Mouse (Mus musculus) activated CD4-positive, CD25-positive, alpha-beta regulatory T cell, adult 4 months (primary cell): ENCODE data around the gene Ahdc1. TPM values are rescaled to one million over a fixed set of nuclear protein-coding genes. Genes with fewer than 3 reads are reported as not detected.
"Not testable (repeated sequence)": the region's sequence is repeated elsewhere in the genome, so short reads cannot be mapped to it uniquely, and the experiment has no call there.

Experiments
- ATAC-seq: one replicate; pipeline ENCODE4 v1.8.0; 2017
- polyA plus RNA-seq, 2 experiments: library from polyadenylated mRNA; unstranded; fragments of 100-300 nt; shearing (Covaris generic); gene quantifications; one replicate each; pipeline ENCODE4 v1.2.1; 2017

Gene Ahdc1
- polyA plus RNA-seq, 2 experiments from 2014 or later, result 2.1 TPM

GRCm38 (mm10) chr4:133082216-133082773 lies 71.2 kb downstream of the Ahdc1 start:
- no peak for ATAC-seq

GRCm38 (mm10) chr4:133083991-133084861 lies 73.2 kb downstream of the Ahdc1 start:
- ATAC-seq, result no peak

DNA sequence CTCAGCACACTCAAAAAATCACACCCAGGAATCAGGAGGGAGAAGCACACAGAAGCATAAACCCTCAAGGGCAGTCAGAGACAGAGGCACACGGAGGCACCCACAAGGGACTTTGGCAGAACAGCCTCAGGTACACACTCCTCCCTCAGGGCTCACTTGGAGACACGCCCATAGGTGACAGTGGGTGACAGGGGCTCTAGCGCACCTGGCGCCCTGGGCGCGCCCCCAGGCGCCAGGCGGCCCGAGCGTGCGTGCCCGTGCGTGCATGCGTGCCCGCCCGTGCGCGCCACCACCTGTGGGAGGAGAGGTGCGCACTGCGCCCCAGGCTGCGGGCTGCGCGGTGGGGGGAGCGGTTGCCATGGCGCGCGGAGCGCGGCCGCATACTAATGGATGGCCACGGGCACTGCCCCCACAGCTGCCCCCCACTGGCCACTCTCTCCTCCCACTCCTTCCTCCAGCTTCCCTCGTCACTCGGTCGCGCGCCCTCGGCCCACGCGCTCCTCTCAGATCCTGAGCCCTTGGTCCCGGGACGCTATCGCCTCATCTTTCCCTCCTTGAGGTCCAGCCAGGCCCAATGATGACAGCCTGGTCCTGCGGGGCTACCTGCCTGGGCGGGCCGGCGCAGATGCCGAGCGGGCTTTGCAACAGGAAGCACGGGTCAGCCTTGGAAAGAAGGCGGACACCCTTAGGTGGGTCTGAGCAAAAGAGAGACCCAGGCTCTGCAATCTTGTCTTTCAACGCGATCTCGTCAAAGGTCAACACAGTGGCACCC lies 74.1 kb downstream of the Ahdc1 start:
- ATAC-seq, result peak; percentile 66

DNA sequence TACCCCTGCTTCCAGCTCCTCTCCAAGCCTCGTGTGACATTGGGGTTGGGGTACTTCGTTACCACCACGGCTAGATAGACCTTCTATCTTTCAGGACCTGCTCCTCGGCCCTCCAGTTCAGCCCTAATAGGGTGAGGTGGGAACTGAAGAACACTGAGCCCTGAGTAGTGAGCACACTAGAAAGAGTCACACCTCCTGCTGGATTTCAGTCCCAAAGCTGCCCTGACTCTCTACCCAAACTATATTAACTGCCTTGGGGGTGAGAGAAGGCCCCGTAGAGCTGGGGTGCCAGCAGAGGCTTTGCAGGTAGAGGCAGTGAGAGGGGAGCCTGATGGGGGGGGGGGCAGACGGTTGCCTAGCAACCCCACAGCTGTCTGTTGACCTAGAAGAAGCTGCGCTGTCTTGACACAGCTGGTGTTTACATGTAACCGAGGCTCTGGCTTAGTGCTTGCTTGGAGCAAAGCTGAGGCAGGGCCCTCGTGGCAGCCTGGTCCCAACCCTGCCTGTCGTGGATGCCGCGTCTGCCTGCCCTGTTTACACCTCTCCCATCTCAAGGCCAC lies 74.8 kb downstream of the Ahdc1 start:
- ATAC-seq, result no peak

- ATAC-seq, result no peak
Measured at GRCm38 (mm10) chr4:133087177-133087714, 76.2 kb downstream of the Ahdc1 start.

GRCm38 (mm10) chr4:133087835-133088234 lies 76.8 kb downstream of the Ahdc1 start:
- no peak for ATAC-seq

DNA sequence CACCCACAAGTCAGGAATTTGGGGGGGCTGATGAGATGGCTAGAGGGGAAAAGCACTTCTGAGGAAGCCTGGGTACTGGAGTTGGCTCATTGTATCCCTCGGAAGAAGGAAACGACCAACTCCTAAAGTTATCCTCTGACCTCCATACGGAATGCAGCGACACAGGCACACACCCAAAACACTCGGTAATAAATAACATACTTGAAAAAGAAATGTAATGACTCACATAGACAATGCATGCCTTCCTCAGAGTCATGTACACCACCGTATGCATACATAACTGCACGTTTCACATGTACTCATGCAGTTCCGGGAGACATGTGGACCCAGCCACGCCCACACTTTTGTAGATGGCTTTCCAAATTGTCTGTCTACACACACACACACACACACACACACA lies 78.3 kb downstream of the Ahdc1 start:
- no peak for ATAC-seq

DNA sequence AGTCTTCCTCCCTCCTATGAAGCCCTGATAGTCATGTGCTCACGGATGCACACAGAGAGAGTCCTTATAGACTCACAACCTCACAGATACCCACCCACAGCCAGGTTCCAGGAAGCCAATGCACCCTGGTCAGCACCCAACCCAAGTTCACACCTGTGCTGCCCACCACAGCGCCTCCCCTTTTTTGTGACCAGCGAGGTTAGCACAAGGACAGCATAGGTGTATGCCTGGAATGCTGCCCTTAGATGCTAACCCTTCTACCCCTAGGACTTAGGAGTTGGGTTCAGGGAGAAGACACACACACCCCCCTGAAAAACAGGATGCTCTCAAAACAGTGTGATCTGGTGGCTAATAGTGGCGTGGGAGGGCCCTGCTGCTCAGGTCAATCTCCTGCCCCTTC lies 78.7 kb downstream of the Ahdc1 start:
- no peak for ATAC-seq

DNA sequence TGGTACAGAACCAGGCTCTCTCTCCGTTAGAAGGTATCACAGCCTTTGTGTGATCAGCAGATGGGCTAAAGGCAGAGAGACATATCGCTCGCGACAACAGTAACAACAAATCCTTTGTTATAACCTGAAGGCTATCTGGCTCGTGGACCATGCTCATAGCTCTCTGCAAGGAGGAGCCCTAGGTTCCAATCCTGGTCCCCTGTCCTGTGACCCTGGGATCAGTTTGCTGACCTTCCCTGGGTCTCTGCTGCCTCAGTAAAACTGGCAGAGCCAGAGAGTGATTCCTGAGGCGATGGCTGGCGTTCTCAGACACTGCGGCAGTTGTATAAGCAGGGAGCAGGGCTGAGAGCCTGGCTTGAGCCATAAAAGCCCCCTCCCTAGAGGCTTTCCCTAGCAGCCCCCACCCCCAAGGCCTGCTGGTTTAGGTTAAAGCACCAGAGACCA lies 79.2 kb downstream of the Ahdc1 start:
- ATAC-seq, result no peak

DNA sequence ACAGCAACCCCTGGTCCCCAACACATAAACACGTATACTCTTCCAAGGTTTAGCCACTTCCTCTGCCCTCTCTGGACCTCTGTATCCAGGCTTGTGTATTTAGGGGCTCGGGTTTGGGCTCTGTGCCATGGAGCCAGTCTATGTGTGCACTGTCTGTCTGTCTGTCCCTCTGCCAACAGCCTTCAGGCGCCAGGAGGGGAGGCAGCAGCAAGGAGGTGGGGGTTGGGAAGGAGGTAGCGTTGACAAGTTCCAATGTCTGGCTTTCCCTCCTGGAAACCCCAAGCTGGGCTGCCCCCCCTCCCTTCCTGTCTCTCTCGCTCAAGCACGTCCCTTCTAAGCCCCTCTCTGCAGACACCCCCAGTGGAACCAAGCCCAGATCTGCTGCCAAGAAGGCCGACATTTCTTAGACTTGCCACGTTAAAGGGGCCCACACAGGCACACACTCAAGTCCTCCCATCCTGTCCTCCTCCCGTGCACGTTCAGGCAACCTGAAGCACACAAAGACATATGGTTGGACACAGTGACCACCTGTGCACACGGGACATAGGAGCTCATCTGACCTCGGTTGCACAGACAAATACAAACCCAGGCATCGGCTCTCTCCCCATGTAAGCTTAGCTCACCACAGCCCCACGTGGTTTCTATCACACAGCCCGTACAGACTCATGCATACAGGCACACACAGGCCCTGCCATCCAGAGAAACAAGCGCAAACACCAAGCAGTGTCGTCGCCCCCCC lies 79.8 kb downstream of the Ahdc1 start:
- no peak for ATAC-seq

DNA sequence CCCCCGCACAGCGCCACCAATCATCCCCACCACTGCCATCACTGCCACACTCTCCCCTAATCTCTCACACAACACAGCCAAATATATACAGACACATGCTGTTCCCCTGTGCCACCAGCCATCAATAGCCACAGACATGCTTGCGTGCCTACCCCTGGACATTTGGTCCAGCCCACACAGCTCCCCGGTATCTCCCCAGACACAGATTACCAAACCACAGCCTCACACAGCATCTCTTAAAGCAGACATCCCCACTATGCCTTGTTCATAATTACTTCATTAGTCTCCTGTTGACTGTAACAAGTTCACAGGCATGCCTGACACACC lies 80.4 kb downstream of the Ahdc1 start:
- ATAC-seq, result no peak

DNA sequence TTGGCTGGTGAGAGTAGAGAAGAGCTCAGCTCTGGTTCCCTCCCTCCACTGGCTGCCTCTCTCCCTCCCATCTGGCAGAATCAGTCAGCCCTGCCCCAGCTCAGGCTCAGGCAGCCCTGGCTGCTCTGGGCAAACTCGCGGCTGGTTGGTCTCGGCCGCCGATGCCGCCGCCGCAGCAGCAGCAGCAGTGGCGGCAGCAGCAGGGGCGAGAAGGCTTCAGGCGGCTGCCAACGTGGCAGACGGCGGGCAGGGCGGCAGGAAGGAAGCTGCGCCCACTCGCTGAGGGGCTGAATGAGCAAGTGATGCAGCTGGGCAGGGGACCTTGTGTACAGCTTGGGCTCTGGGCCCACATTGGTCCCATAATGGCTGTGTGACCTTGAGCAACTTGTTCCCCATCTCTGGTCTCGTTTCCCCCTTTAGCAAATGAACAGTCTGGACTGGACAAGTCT lies 81.4 kb downstream of the Ahdc1 start:
- ATAC-seq, result peak; percentile 11

DNA sequence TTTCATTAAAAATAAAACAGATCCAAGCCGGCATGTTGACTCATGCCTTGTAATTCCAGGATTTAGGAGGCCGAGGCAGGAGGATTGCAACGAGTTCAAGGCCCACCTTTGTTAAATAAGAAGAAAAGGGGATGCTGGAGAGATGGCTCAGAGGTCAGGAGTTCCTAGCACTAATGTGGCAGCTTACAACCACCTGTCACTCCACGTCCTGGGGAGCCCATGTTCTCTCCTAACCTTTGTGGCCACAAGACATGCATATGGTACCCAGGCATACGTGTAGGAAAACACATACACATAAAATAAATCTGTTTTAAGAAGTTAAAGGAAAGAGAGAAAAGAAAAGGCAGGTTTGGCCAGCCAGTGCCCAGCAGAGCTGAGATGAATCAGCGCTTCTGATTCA lies 82.0 kb downstream of the Ahdc1 start:
- no peak for ATAC-seq

DNA sequence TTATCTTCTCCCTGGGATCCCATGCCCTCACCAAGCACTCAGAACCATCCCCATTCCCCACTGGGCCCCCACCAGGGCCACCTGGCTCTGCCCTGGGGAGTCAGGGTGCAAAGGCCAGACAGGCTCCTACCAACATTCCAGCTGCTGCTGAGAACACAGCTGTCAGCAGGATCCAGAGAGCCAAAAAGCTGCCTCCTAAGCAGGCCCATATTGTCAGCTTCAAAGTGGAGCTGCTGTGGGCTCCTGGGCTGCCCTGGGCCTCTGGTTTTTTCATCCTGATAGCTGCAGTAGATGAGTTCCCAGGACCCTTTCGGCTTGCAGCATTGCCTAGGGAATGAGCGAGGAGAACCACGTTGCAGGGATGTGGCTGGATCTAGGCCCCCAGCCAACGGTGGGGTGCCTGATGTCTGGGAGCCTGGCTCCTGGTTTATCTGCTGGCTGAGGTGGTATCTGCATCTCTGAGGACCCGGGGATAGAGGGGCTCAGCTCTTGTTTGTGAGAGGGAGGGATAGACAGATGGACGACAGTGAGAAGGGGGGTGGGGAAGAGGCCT lies 82.5 kb downstream of the Ahdc1 start:
- no peak for ATAC-seq

DNA sequence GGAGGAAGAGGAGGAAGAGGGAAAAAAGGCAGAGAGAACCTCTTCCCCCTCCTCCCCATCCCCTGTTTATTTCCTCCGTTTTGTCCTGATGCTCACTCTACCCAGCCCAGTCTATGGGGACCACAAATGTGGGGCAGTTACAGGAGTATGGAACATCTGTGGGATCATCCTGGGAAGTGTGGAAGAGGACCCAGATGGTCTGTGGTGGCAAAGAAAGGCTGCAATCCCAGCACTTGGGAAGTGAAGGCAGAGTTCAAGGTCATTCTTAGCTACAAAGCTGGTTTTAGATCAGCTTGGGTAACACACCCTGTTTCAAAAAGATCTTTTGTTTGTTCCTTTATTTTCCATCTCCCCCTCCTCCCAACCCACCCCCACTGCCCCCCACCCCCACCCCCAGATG lies 83.2 kb downstream of the Ahdc1 start:
- no peak for ATAC-seq

- peak; percentile 65 for ATAC-seq
Measured at GRCm38 (mm10) chr4:133094936-133095733, 84.1 kb downstream of the Ahdc1 start.

GRCm38 (mm10) chr4:133095734-133096065 lies 84.6 kb downstream of the Ahdc1 start:
- not testable (repeated sequence) for ATAC-seq

DNA sequence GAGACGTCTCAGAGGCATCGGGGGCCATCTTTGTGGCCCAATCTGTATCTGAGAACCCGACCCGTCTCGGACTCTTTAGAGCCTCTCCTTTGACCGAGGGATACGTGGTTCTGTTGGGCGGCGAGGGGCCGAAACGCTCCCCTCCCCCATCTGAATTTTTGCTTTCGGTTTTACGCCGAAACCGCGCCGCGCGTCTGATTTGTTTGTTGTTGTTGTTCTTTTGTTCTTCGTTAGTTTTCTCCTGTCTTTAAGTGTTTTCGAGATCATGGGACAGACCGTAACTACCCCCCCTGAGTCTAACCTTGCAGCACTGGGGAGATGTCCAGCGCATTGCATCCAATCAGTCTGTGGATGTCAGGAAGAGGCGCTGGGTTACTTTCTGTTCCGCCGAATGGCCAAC lies 85.6 kb downstream of the Ahdc1 start:
- not testable (repeated sequence) for ATAC-seq

DNA sequence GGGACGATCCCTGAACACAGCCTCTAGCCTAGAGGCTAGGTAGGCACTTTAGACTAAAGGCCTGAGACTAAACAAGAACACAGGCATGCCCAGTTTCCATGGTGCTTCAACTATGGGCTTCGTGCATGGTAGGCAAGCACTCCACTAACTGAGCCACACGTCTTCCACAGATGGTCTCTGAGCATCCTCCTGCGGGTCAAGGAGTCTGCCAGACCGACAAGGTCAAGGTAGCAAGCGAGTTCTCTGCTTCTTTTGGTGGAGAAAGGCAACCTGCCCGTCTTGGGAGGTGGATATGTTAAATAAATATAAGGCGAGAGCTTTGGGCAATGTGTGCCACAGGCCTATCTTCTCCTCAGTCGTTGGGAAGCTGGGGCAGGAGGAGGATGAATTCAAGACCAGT lies 90.7 kb downstream of the Ahdc1 start:
- ATAC-seq, result no peak

DNA sequence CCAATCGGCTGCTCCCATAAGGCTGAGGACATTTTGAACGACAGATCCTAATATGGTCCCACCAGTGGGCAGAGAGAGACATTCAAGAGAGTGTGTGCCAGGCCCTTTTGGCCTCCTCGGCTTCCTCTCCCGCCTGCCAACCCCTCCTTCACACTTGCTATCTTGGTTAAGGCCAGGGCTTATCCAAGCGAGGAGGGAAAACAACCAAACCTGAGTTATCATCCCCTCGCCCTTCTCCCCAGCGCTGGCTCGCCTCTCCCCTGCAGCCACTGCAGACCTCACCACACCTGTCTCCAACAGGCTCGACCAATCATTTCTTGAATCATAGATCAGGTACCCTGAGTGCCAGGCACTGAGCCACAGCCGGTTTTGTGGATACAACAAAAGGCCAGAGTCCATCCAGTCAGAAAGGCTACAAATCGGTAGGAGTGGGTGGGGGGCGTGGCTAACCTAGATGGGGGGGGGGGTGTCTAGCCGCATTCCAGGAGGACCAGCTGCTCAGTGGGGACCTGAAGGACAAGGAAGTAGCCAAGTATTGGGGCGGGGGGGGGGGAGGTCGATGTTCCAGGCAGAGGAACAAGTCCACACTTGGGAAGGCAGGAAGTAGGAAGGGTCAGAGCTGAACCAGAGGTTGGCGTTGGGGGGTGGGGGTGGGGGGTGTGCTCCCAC lies 92.6 kb downstream of the Ahdc1 start:
- ATAC-seq, result no peak

- ATAC-seq, result no peak
Measured at GRCm38 (mm10) chr4:133104194-133104569, 93.1 kb downstream of the Ahdc1 start.
